Mouse (Mus musculus) embryo, embryonic 11.5 days (tissue): ENCODE data around the gene Arf4.
"Not testable (repeated sequence)": the region's sequence is repeated elsewhere in the genome, so short reads cannot be mapped to it uniquely, and the experiment has no call there.

Experiments
- DNase-seq: peaks from one replicate; pipeline ENCODE4 v3.0.0-alpha.2; 2012; ENCODE audit warnings: low read depth, low spot score

Gene Arf4

GRCm38 (mm10) chr14:26662488-26662887 lies 24.6 kb downstream of the Arf4 start:
- DNase-seq = no peak

- no peak for DNase-seq
Measured at GRCm38 (mm10) chr14:26663851-26664250, 26.0 kb downstream of the Arf4 start.

DNA sequence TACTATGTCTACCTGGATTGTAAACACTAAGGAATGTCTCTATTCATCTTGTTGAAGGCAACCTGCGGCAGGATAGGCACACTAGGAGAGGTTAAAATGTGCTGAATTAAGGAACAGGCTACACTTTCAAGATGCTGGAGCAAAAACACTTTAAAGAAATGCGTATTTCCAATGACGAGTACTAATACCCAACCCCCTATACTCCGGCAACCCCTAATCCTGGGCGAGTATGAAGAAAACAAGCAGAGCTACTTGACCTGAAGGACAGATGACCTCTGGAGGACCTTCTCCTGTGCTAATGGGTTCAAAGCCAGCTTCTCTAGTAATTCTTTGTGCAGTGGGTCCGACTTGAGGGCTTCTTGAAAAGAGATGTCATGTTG lies 30.1 kb downstream of the Arf4 start:
- DNase-seq = no peak

DNA sequence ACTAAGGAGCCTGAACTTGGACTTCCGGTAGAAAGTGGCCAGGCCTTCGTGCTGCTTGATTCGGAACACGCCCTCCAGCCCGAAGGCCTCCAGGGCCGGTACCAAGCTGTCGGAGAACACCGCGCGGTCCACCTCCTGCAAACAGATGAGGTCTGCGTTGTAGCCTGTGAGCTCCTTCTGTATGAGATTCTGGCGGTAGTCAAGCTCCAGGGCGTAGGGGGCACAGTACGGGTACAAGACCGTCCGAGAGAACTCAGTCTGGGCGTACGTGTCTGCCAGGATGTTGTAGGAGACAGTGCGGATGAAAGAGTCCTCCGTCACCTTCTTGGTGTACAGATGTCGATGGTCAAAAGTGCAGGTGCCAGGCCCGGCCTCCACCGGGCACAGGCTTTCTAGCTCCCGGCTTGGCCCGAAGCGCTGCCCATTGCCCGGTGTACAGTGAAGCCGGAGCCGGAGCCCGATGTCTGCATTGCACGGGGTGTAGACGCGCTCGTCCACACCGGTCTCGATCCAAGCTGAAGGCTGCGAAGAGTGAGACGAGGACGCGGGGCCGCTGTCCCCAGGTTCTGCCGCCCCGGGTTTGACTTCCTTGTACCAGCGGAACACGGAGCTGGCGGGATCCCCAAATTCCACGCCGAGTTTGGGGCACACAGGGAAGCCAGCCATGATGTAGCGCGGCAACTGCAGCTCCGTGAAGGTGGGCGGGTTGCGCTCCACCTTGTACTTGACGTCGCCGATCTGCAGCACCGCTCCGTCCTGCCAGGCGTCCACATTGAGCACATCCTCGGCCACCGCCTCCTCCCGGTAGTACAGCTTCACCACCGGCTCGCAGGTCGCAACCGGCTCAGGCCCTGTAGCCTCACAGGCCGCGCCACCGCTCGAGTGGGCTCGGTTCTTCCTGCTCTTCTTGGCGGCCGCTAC lies 30.8 kb downstream of the Arf4 start:
- DNase-seq = no peak

DNA sequence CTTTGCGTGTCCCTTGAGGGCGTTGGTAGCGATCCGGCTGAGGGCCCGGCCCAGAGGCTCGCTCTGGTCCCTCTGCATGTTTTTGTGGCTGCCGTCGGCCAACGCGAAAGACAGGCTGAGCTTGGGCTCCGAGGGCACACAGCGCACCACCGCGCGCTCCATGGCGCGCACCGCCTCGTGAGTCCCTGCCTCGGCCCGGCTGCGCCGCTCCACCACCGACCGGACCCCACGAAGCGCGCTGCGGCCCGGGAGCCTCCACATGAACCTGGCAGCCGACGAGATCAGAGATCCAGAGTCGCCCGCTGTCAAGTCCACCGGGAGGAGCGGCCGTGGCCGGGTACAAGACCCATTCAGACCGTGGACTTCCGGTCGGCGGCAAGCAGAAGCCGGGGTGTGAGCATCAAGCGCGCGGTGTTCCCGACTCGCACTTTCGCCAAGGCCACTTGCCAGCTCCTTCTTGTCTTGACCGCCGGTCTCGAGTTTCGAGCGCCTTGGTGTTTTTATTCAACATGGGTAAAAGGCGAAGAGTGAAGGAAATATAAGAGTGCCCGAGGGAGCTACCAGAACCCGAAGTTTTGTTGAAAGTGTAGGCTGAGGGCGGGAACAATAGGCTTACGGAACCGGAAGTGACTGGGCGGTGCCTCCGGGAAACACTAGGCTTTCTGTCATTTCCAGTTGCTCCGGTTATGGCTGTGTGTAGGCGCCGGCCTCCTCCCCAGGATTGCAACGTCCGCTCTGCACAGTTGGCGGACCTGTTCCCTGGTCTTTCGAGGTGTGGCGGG lies 31.6 kb downstream of the Arf4 start, which contains the start of gene Pde12:
TSS of gene Pde12 (minus strand) at position 592 of the 782 bp plus-strand sequence.
- DNase-seq = peak; percentile 84

- no peak for DNase-seq
Measured at GRCm38 (mm10) chr14:26670964-26671363, 33.1 kb downstream of the Arf4 start.

- not testable (repeated sequence) for DNase-seq
Measured at GRCm38 (mm10) chr14:26671870-26672615, 34.2 kb downstream of the Arf4 start.

GRCm38 (mm10) chr14:26674476-26675169 lies 36.7 kb downstream of the Arf4 start:
- not testable (repeated sequence) for DNase-seq

GRCm38 (mm10) chr14:26675371-26675770 lies 37.5 kb downstream of the Arf4 start:
- DNase-seq = no peak

- no peak for DNase-seq
Measured at GRCm38 (mm10) chr14:26675791-26676190, 37.9 kb downstream of the Arf4 start.

DNA sequence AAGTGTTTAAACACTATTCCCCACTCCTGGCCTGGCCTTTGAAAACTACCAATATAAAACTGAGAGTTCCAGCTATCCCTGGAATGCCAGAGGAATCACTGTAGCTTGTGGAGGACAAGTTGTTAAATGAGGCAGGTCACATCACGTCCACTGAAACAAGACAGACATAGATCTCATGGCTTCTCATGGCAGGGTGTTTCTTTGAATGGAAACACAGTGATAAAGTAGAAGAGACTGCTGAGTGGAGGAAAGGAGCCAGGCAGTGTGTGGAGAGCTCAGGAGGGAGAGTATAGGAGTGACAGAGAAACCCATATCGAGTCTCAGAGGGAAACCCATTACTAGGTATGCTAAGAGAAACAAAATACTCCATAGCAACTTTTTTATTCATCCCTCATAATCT lies 52.9 kb downstream of the Arf4 start:
- no peak for DNase-seq

DNA sequence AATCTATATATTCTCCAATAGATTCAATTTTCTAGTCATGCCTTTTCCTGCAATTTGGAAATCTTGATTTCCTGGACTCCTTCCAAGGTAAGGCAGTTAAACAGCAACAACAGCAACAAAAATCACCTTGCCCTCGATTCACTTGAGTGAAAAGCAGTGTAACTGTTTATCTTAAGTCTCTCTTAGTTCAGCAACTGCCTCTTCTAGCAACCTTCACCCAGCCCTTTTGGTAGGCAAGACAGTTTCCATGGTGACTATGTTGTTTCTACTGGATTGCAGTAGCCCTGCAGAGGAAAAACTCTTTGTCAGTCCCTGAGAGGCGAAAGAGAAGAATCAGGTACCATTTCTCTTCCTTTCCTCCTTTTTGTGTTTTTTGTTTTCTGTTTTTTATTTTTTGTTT lies 53.5 kb downstream of the Arf4 start:
- DNase-seq = no peak

GRCm38 (mm10) chr14:26692974-26693373 lies 55.1 kb downstream of the Arf4 start, which contains the start of gene Dnah12:
Gene Dnah12, plus strand, starts transcription at chr14:26693274.
- DNase-seq = no peak

DNA sequence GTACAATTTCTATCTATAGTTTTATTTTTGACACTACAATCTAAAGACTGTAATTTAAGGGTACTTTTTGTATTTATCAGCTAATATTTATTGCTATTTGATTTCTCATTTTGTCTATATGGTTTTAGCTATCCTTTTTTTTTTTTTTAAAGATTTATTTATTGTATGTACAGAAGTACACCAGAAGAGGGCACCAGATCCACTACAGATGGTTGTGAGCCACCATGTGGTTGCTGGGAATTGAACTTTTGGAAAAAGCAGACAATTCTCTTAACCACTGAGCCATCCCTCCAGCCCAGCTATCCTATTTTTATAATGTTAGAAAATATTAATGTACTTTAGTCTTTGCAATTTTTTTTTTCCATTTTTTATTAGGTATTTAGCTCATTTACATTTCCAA lies 60.0 kb downstream of the Arf4 start:
- DNase-seq = no peak

GRCm38 (mm10) chr14:26705246-26705645 lies 67.4 kb downstream of the Arf4 start:
- DNase-seq = not testable (repeated sequence)
